Mouse (Mus musculus): ENCODE results near the gene Arid5b. TPM values are rescaled to one million over a fixed set of nuclear protein-coding genes. Genes with fewer than 3 reads are reported as not detected.

Arid5b gene
- polyA plus RNA-seq, 1 experiment from 2014 or later, result 19.0 TPM

DNA sequence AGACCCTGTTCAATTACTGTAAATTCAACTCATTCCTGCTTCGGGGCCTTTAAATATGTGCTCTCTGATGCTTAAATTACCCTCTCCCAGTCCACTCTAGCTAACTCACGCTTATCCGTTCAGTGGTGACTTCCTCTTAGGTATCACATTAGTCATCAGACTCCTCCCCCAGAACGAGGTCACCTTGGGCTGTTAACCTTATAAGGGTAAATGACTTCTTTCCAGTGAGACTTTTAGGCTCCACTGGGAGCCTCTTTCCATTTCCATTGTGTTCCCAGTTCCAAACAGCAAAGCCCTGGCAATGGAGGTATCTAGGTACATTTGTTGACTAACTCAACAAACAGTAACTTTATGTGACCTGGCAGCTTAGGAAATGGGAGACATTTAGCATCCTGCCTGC is 186.7 kb downstream of the Arid5b start:
- Histone ChIP-seq H3K4me3 (no peak overlapping the region), H3K36me3 (replicated peaks) (peaks cover 5% of the 10 kb centered on the region; the same call in 1 of the 2 replicates), H3K4me1 (no peaks in the 10 kb centered on the region), H3K9ac (no peak overlapping the region), H3K27me3 (replicated peaks) (no peaks in the 10 kb centered on the region), H3K27ac (no peak overlapping the region), H3K9me3 (no peaks in the 10 kb centered on the region), H3K4me2 (no peak overlapping the region)
- no peak for ATAC-seq (replicated peaks)
- 92% methylated on average over 4 of the region's 4 CpGs for WGBS

- no peak overlapping the region for H3K27ac ChIP-seq
Measured at GRCm38 (mm10) chr10:68091011-68091410, 187.5 kb downstream of the Arid5b start.

GRCm38 (mm10) chr10:68090544-68090943 is 188.0 kb downstream of the Arid5b start:
- no peak overlapping the region for H3K9ac ChIP-seq

More at GRCm38 (mm10) chr10:68091011-68091410, 187.5 kb downstream of the Arid5b start:
- H3K4me3 ChIP-seq, result no peak overlapping the region
- no peaks in the 10 kb centered on the region for H3K9me3 ChIP-seq
- no peak overlapping the region for H3K4me2 ChIP-seq
- 84% methylated on average over 11 of the region's 11 CpGs for WGBS
- H3K4me1 ChIP-seq, result no peaks in the 10 kb centered on the region
- 0 out of 2 replicates have a peak, but pooled peaks cover 2% of the 10 kb centered on the region for H3K36me3 ChIP-seq (replicated peaks)
- H3K9ac ChIP-seq, result no peak overlapping the region
- ATAC-seq (replicated peaks), result no peak
- H3K27me3 ChIP-seq (replicated peaks), result no peaks in the 10 kb centered on the region

DNA sequence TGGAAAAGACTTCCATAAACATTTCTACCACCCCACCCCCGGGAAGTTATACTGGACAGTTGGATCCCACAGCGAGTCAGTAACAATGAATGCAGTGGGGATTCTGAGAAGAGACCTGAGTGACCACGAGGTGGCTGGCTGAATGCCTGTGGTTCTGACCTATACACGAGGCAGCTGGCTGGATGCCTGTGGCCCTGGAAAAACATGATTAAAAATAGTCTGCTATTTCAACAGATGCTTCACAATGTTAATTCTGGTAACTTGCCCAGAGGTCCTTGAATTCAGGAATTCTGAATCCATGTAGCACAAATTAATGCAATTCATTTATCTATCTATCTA is 188.4 kb downstream of the Arid5b start:
- WGBS, result 72% methylated on average over 4 of the region's 4 CpGs

More at GRCm38 (mm10) chr10:68090544-68090943, 188.0 kb downstream of the Arid5b start:
- WGBS, result 87% methylated on average over 3 of the region's 3 CpGs
- H3K9me3 ChIP-seq, result no peaks in the 10 kb centered on the region
- no peak for ATAC-seq (replicated peaks)
- no peaks in the 10 kb centered on the region for H3K27me3 ChIP-seq (replicated peaks)
- H3K4me3 ChIP-seq, result no peak overlapping the region
- no peak overlapping the region for H3K4me2 ChIP-seq
- 0 out of 2 replicates have a peak, but pooled peaks cover 2% of the 10 kb centered on the region for H3K36me3 ChIP-seq (replicated peaks)
- no peaks in the 10 kb centered on the region for H3K4me1 ChIP-seq
- H3K27ac ChIP-seq, result no peak overlapping the region

GRCm38 (mm10) chr10:68089435-68090196 is 188.9 kb downstream of the Arid5b start:
- no peaks in the 10 kb centered on the region for H3K27me3 ChIP-seq (replicated peaks)
- no peak overlapping the region for H3K4me2 ChIP-seq
- H3K4me1 ChIP-seq, result no peaks in the 10 kb centered on the region
- no peak for ATAC-seq (replicated peaks)
- H3K36me3 ChIP-seq (replicated peaks), result no peaks in the 10 kb centered on the region
- no peak overlapping the region for H3K27ac ChIP-seq
- H3K9ac ChIP-seq, result no peak overlapping the region
- WGBS, result 76% methylated on average over 15 of the region's 15 CpGs
- H3K4me3 ChIP-seq, result no peak overlapping the region
- no peaks in the 10 kb centered on the region for H3K9me3 ChIP-seq

More for the DNA sequence above, 188.4 kb downstream of the Arid5b start:
- no peak for ATAC-seq (replicated peaks)
- no peak overlapping the region for H3K4me3 ChIP-seq
- no peaks in the 10 kb centered on the region for H3K27me3 ChIP-seq (replicated peaks)
- H3K9ac ChIP-seq, result no peak overlapping the region
- H3K36me3 ChIP-seq (replicated peaks), result 0 out of 2 replicates have a peak, but pooled peaks cover 2% of the 10 kb centered on the region
- H3K4me1 ChIP-seq, result no peaks in the 10 kb centered on the region
- H3K4me2 ChIP-seq, result no peak overlapping the region
- H3K27ac ChIP-seq, result no peak overlapping the region
- H3K9me3 ChIP-seq, result no peaks in the 10 kb centered on the region

GRCm38 (mm10) chr10:68087722-68088121 is 190.8 kb downstream of the Arid5b start:
- Histone ChIP-seq H3K4me2 (no peak overlapping the region), H3K9ac (no peak overlapping the region), H3K27ac (no peak overlapping the region), H3K4me1 (no peaks in the 10 kb centered on the region), H3K36me3 (replicated peaks) (no peaks in the 10 kb centered on the region), H3K9me3 (no peaks in the 10 kb centered on the region), H3K27me3 (replicated peaks) (no peaks in the 10 kb centered on the region), H3K4me3 (no peak overlapping the region)
- 78% methylated on average over 3 of the region's 3 CpGs for WGBS
- ATAC-seq (replicated peaks), result no peak

DNA sequence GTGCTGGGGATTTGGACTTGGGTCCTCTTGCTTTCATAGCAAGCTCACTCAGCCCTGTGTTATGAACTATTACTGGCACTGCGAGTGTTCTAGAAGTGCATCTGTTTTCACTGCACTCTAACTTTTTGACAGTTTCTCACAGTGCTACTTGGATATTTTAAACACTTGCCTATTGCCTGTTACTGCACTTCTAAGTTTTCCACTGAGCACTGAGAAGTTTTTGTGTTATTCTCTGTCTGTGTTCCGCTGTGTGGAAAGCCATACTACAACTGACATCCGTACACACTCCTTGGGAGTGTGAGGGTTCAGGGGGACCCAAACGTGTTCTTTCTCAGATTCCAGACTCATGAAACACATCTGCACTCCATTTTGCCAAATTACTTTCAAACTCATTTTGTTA is 191.6 kb downstream of the Arid5b start:
- 86% methylated on average over 4 of the region's 4 CpGs for WGBS

GRCm38 (mm10) chr10:68085574-68085973 is 193.0 kb downstream of the Arid5b start:
- Histone ChIP-seq H3K9me3 (no peaks in the 10 kb centered on the region), H3K4me2 (no peak overlapping the region), H3K9ac (no peak overlapping the region), H3K4me3 (no peak overlapping the region), H3K4me1 (no peaks in the 10 kb centered on the region), H3K27me3 (replicated peaks) (no peaks in the 10 kb centered on the region), H3K36me3 (replicated peaks) (no peaks in the 10 kb centered on the region), H3K27ac (no peak overlapping the region)
- 85% methylated on average over 4 of the region's 4 CpGs for WGBS
- ATAC-seq (replicated peaks), result no peak

More for the DNA sequence above, 191.6 kb downstream of the Arid5b start:
- no peak overlapping the region for H3K4me3 ChIP-seq
- no peak overlapping the region for H3K4me2 ChIP-seq
- no peak for ATAC-seq (replicated peaks)
- no peaks in the 10 kb centered on the region for H3K9me3 ChIP-seq
- H3K4me1 ChIP-seq, result no peaks in the 10 kb centered on the region
- H3K9ac ChIP-seq, result no peak overlapping the region
- no peaks in the 10 kb centered on the region for H3K27me3 ChIP-seq (replicated peaks)
- no peaks in the 10 kb centered on the region for H3K36me3 ChIP-seq (replicated peaks)
- no peak overlapping the region for H3K27ac ChIP-seq

DNA sequence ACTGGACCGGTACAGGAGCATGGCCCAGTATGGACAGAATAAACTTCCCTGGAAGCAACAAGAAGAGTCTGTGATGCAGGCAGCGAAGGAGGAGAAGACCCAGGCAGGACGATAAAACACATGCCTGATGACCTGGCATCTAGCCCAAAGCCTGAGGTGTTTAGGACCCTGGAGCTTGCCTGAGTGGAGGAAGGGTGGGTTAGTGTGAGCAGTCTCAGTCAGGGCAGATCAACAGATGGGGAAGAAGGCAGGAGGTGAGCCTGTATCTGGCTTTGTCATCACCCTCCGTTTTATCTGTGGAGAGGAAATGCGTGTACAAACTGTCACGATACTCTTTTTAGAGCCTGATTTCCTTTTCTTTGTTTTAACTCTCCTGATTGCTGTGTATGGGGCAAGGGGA is 196.8 kb downstream of the Arid5b start:
- H3K9me3 ChIP-seq, result no peaks in the 10 kb centered on the region
- H3K27me3 ChIP-seq (replicated peaks), result no peaks in the 10 kb centered on the region
- no peaks in the 10 kb centered on the region for H3K36me3 ChIP-seq (replicated peaks)
- H3K4me2 ChIP-seq, result no peak overlapping the region
- no peak overlapping the region for H3K27ac ChIP-seq
- H3K4me3 ChIP-seq, result no peak overlapping the region
- H3K9ac ChIP-seq, result no peak overlapping the region
- no peak for ATAC-seq (replicated peaks)
- 74% methylated on average over 6 of the region's 6 CpGs for WGBS
- no peaks in the 10 kb centered on the region for H3K4me1 ChIP-seq

- no peaks in the 10 kb centered on the region for H3K4me1 ChIP-seq
- no peak overlapping the region for H3K27ac ChIP-seq
- H3K4me3 ChIP-seq, result no peak overlapping the region
- no peak overlapping the region for H3K4me2 ChIP-seq
- no peaks in the 10 kb centered on the region for H3K9me3 ChIP-seq
- WGBS, result 86% methylated on average over 10 of the region's 10 CpGs
- ATAC-seq (replicated peaks), result no peak
- H3K9ac ChIP-seq, result no peak overlapping the region
- H3K36me3 ChIP-seq (replicated peaks), result no peaks in the 10 kb centered on the region
- H3K27me3 ChIP-seq (replicated peaks), result no peaks in the 10 kb centered on the region
Measured at GRCm38 (mm10) chr10:68079910-68080670, 198.4 kb downstream of the Arid5b start.

GRCm38 (mm10) chr10:68078708-68079107 is 199.8 kb downstream of the Arid5b start:
- 97% methylated on average over 3 of the region's 3 CpGs for WGBS
- no peak overlapping the region for H3K4me3 ChIP-seq

GRCm38 (mm10) chr10:68075181-68075580 is 203.4 kb downstream of the Arid5b start:
- Histone ChIP-seq H3K27ac (no peak overlapping the region), H3K4me2 (no peak overlapping the region), H3K9ac (no peak overlapping the region), H3K4me3 (no peak overlapping the region), H3K9me3 (no peaks in the 10 kb centered on the region), H3K36me3 (replicated peaks) (no peaks in the 10 kb centered on the region), H3K27me3 (replicated peaks) (no peaks in the 10 kb centered on the region), H3K4me1 (no peaks in the 10 kb centered on the region)
- no peak for ATAC-seq (replicated peaks)
- WGBS, result 89% methylated on average over 5 of the region's 5 CpGs

More at GRCm38 (mm10) chr10:68078708-68079107, 199.8 kb downstream of the Arid5b start:
- Histone ChIP-seq H3K4me1 (no peaks in the 10 kb centered on the region), H3K9me3 (no peaks in the 10 kb centered on the region), H3K27me3 (replicated peaks) (no peaks in the 10 kb centered on the region), H3K4me2 (no peak overlapping the region), H3K27ac (no peak overlapping the region), H3K36me3 (replicated peaks) (no peaks in the 10 kb centered on the region), H3K9ac (no peak overlapping the region)
- ATAC-seq (replicated peaks), result no peak

Measured in midbrain, embryonic 15.5 days (tissue).